Mouse (Mus musculus): ENCODE measurements around the gene Efcab9. TPM values are rescaled to one million over a fixed set of nuclear protein-coding genes. Genes with fewer than 3 reads are reported as not detected.

Efcab9 gene
- polyA plus RNA-seq, 1 experiment from 2014 or later = 0.77 TPM

DNA sequence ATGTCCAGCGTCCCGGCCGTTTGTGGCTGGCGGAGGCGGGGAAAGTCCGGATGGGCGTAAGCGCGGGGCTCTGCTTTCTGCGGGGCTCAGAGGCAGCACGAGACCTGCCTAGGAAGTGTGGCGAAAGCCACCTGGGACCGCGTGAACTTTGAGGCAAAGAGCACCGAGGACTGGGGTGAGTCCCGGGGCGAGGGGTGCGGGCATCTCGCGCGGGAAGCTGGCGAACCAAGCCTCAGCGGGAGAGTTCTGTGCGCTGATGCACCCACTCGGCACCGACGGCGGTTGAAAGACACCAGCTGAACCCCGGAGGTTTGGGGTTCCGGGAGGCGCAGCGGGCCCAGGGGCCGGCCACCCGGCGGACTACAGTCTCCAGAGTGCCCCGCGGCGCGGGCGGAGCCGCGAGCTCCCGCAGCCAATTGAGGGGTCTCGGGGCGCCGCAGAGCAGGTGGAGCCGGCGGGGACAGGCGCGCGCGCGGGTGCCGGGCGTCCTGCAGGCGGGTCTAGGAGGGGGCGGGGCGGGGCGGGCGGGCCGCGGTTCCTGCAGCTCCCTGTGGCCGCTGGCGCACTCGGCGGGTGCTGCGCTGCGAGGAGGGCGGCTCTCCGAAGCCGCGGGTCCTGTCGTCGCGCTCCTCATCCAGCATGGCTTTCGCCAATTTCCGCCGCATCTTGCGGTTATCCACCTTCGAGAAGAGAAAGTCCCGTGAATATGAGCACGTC, 1.0 kb upstream of the Efcab9 start, which contains the start of gene Stk10:
Stk10 (plus strand) TSS at position 541 of the 717 bp plus-strand sequence.
- Histone ChIP-seq H3K4me3 (ENCODE audit: low read length) (peak within 1 kb of the TSS; percentile 78), H3K36me3 (ENCODE audit: control insufficient read depth, insufficient read depth, low read length) (no peaks in the 10 kb centered on the region), H3K27ac (ENCODE audit: low read length) (peak within 1 kb of the TSS; percentile 45), H3K27me3 (replicated peaks; ENCODE audit: control insufficient read depth, insufficient read depth, low read length) (no peaks in the 10 kb centered on the region), H3K9me3 (ENCODE audit: control insufficient read depth, low read length) (no peaks in the 10 kb centered on the region), H3K9ac (ENCODE audit: low read depth, low read length) (peak within 1 kb of the TSS; percentile 77), H3K4me1 (ENCODE audit: control insufficient read depth, insufficient read depth, low read length) (peaks cover 11% of the 10 kb centered on the region), H3K4me2 (ENCODE audit: low read depth, low read length) (peak within 1 kb of the TSS; percentile 99)
- WGBS = under 1% methylated on average over 78 of the region's 82 CpGs
- ATAC-seq = peak; percentile 98

DNA sequence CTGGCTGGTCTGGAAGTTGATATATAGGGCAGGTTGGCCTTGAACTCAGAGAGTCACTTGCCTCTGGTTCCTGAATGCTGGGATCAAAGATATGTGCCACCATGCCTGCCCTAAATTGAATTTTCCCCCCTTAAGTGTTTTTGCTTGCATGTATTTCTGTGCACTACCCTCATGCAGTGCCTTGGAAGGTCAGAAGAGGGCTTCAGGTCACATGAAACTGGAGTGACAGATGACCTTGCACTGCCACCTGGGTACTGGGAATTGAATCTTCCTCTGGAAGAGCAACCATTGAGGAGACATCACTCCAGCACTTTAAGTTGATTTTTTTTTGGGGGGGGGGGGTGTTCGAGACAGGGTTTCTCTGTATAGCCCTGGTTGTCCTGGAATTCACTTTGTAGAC, 1.7 kb downstream of the Efcab9 start:
- Histone ChIP-seq H3K9me3 (ENCODE audit: control insufficient read depth, low read length) (no peaks in the 10 kb centered on the region), H3K9ac (ENCODE audit: low read depth, low read length) (no peak overlapping the region), H3K4me1 (ENCODE audit: control insufficient read depth, insufficient read depth, low read length) (peaks cover 11% of the 10 kb centered on the region), H3K27me3 (replicated peaks; ENCODE audit: control insufficient read depth, insufficient read depth, low read length) (no peaks in the 10 kb centered on the region), H3K36me3 (ENCODE audit: control insufficient read depth, insufficient read depth, low read length) (no peaks in the 10 kb centered on the region), H3K4me3 (ENCODE audit: low read length) (no peak overlapping the region), H3K4me2 (ENCODE audit: low read depth, low read length) (no peak overlapping the region), H3K27ac (ENCODE audit: low read length) (no peak overlapping the region)
- no peak for ATAC-seq
- WGBS = 87% methylated on average over 1 of the region's 1 CpGs

DNA sequence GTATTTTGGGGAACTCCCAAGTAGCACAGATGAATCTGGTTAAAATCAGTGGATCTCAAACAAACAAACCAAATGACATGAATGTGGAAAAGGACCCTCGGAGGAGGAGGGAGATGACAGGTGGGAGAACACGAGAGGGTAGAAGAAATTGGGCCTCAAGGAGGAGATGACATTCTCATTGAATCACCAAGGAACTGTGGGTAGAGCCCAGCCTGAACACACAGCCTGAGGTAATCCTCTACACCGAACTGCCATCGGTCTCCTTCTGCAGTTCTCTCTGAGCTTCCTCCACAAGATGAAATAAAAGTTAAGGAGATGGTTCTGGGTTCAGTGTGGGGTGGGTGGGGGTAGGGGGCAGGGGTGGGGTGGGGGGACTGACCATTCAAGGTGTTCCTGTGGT, 4.9 kb downstream of the Efcab9 start:
- Histone ChIP-seq H3K4me2 (ENCODE audit: low read depth, low read length) (no peak overlapping the region), H3K9ac (ENCODE audit: low read depth, low read length) (no peak overlapping the region), H3K9me3 (ENCODE audit: control insufficient read depth, low read length) (no peaks in the 10 kb centered on the region), H3K4me1 (ENCODE audit: control insufficient read depth, insufficient read depth, low read length) (no peaks in the 10 kb centered on the region), H3K36me3 (ENCODE audit: control insufficient read depth, insufficient read depth, low read length) (no peaks in the 10 kb centered on the region), H3K27ac (ENCODE audit: low read length) (no peak overlapping the region), H3K4me3 (ENCODE audit: low read length) (no peak overlapping the region), H3K27me3 (replicated peaks; ENCODE audit: control insufficient read depth, insufficient read depth, low read length) (no peaks in the 10 kb centered on the region)
- ATAC-seq = no peak
- WGBS = 78% methylated on average over 4 of the region's 4 CpGs

DNA sequence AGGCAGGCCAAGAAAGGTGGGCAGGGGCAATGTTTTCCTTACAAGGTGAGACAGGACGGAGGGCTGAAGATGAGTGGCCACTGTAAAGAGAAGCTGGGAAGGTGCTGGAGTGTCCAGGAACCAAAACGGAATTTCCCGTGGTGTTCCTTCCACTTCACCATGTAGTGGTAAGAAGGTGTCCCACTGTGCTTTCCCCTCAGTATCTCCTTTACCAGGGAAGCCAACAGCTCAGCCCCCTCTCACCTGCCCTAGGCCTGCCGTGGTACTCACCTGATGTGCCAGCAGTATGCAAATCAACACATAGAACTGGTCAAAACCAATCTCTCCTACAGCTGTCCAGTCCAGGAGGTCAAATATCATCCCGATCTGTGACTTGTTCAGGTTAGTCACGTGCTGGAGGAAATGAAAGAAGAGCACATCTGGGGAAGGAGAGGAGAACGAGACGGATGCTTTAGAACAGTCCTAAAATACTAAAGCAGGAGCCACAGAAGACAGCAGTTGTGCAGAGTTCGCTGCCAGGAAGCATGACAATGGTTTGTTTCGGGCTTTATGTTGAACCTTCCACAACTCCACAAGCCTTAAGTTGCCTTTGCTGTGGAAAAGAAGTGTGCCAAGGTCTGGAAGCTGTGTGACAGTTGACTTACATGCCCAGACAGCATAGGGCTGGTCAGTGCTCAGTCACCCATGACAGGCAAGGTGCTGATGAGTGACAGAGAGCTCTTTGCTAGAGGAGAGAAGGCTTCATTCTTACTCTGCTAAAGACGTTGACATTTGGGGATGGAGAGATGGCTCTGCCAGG, 7.6 kb downstream of the Efcab9 start:
- no peaks in the 10 kb centered on the region for H3K27me3 ChIP-seq (replicated peaks; ENCODE audit: control insufficient read depth, insufficient read depth, low read length)
- no peak overlapping the region for H3K27ac ChIP-seq (ENCODE audit: low read length)
- H3K9me3 ChIP-seq (ENCODE audit: control insufficient read depth, low read length) = no peaks in the 10 kb centered on the region
- no peak overlapping the region for H3K4me3 ChIP-seq (ENCODE audit: low read length)
- H3K4me1 ChIP-seq (ENCODE audit: control insufficient read depth, insufficient read depth, low read length) = no peaks in the 10 kb centered on the region
- no peak overlapping the region for H3K9ac ChIP-seq (ENCODE audit: low read depth, low read length)
- H3K36me3 ChIP-seq (ENCODE audit: control insufficient read depth, insufficient read depth, low read length) = no peaks in the 10 kb centered on the region
- WGBS = 83% methylated on average over 11 of the region's 11 CpGs
- H3K4me2 ChIP-seq (ENCODE audit: low read depth, low read length) = no peak overlapping the region
- ATAC-seq = no peak

DNA sequence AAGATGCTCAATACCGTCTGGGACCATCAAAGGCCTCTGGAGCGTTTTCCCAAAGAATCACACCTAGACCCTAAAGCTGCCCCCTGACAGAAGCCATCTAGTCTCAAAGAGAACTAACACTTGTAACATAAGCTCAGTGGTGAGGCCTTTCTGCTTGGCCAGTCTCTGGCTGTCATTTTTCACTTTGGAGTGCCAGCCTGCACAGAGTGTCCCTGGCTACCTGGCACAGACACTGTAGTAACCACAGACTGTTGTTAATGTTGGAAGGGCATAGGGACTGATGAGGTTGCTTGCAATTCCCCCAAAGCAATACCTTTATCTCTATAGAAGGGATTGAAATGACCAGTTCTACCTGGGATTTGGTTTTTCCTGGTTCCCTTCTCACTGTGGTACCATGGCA, 10.6 kb downstream of the Efcab9 start:
- Histone ChIP-seq H3K27ac (ENCODE audit: low read length) (no peak overlapping the region), H3K9me3 (ENCODE audit: control insufficient read depth, low read length) (no peaks in the 10 kb centered on the region), H3K9ac (ENCODE audit: low read depth, low read length) (no peak overlapping the region), H3K4me3 (ENCODE audit: low read length) (no peak overlapping the region), H3K27me3 (replicated peaks; ENCODE audit: control insufficient read depth, insufficient read depth, low read length) (no peaks in the 10 kb centered on the region), H3K4me2 (ENCODE audit: low read depth, low read length) (no peak overlapping the region), H3K4me1 (ENCODE audit: control insufficient read depth, insufficient read depth, low read length) (no peaks in the 10 kb centered on the region), H3K36me3 (ENCODE audit: control insufficient read depth, insufficient read depth, low read length) (no peaks in the 10 kb centered on the region; the same call in 1 of the 2 replicates)
- 77% methylated on average over 2 of the region's 2 CpGs for WGBS
- no peak for ATAC-seq

DNA sequence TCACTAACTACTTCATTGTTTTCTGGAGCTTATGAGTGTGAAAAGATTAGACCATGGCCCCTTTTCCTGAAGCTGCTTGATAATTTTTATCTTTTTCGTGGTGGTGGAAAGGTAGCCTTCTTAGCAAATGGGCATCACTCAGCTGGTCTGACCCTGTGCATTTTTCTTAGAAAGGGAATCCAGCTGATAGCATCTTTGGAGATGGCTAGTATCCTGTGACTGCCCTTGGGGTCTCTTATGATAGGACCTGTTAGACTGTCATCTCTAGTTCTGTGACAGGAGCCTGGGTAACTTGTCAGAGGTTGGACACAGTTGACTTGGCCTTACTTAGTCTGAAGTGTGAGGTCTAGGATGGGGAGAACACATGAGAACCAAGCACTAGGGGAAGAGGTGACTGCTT, 12.5 kb downstream of the Efcab9 start:
- Histone ChIP-seq H3K4me2 (ENCODE audit: low read depth, low read length) (no peak overlapping the region), H3K9me3 (ENCODE audit: control insufficient read depth, low read length) (no peaks in the 10 kb centered on the region), H3K27ac (ENCODE audit: low read length) (no peak overlapping the region), H3K36me3 (ENCODE audit: control insufficient read depth, insufficient read depth, low read length) (no peaks in the 10 kb centered on the region; the same call in 1 of the 2 replicates), H3K9ac (ENCODE audit: low read depth, low read length) (no peak overlapping the region), H3K4me1 (ENCODE audit: control insufficient read depth, insufficient read depth, low read length) (no peaks in the 10 kb centered on the region), H3K4me3 (ENCODE audit: low read length) (no peak overlapping the region), H3K27me3 (replicated peaks; ENCODE audit: control insufficient read depth, insufficient read depth, low read length) (no peaks in the 10 kb centered on the region)
- WGBS = 94% methylated on average over 1 of the region's 1 CpGs
- no peak for ATAC-seq

DNA sequence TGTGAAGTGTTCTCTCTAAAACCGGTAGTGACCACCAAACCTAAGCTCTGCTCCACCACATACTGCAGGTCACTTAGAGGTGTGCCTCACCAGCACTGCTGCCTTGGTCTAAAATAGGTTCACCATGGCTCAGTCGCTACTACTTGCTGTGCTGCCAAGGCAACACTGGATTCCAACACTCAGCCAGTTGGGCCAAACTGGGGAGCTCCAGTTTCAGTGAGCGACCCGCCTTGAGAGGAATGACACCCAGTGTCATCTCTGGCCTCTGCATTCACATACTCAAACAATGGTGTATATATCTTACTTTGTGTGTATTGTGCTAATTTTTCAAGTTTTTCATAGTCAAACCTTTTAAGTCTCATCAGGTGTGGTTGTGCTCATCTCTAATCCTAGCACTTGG, 13.1 kb downstream of the Efcab9 start:
- H3K36me3 ChIP-seq (ENCODE audit: control insufficient read depth, insufficient read depth, low read length) = no peaks in the 10 kb centered on the region; the same call in 1 of the 2 replicates
- H3K9me3 ChIP-seq (ENCODE audit: control insufficient read depth, low read length) = no peaks in the 10 kb centered on the region
- WGBS = 84% methylated on average over 4 of the region's 4 CpGs
- H3K4me1 ChIP-seq (ENCODE audit: control insufficient read depth, insufficient read depth, low read length) = no peaks in the 10 kb centered on the region
- no peak overlapping the region for H3K9ac ChIP-seq (ENCODE audit: low read depth, low read length)
- no peaks in the 10 kb centered on the region for H3K27me3 ChIP-seq (replicated peaks; ENCODE audit: control insufficient read depth, insufficient read depth, low read length)
- no peak for ATAC-seq
- H3K27ac ChIP-seq (ENCODE audit: low read length) = no peak overlapping the region
- no peak overlapping the region for H3K4me3 ChIP-seq (ENCODE audit: low read length)
- H3K4me2 ChIP-seq (ENCODE audit: low read depth, low read length) = no peak overlapping the region

DNA sequence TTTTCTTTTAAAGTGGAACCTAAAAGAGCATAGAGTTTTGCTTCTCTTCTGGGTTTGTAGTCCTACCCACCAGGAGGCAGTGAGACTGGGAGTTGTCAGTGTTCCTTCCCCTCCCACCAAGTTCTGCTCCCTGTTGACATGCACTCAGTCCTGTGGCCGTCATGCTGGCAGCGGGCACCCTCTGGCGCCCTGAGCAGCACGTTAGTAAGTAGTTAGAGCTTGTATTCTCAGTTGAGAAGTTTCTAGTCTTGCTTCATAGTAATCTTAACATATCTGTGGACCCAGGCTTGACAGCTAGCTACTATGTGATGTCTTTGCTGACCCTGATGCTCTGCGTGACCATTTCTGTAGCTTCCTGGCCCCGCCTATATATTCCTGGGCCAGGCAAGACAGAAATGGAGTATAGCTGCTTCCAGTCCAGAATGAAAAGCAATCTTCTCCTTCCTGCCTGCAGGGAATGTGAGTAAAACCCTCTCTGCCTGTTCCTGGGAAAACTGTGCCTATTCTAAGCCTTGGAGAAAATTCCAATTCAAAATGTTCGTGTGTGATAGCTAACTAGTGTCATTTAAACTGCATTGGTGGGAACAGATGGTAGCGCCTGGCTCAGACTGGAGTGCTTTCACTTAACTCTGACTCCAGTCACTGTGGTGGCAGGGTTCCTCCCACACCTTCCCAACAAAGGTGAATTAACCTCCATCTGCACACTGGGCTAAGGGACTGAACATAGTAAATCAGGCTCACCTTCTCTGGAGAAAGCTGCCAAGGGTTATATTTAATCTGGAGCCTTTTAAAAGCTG, 14.8 kb downstream of the Efcab9 start:
- no peaks in the 10 kb centered on the region; the same call in 1 of the 2 replicates for H3K36me3 ChIP-seq (ENCODE audit: control insufficient read depth, insufficient read depth, low read length)
- H3K4me1 ChIP-seq (ENCODE audit: control insufficient read depth, insufficient read depth, low read length) = no peaks in the 10 kb centered on the region
- H3K4me3 ChIP-seq (ENCODE audit: low read length) = no peak overlapping the region
- 85% methylated on average over 8 of the region's 8 CpGs for WGBS
- no peak overlapping the region for H3K9ac ChIP-seq (ENCODE audit: low read depth, low read length)
- no peak overlapping the region for H3K4me2 ChIP-seq (ENCODE audit: low read depth, low read length)
- H3K9me3 ChIP-seq (ENCODE audit: control insufficient read depth, low read length) = no peaks in the 10 kb centered on the region
- H3K27me3 ChIP-seq (replicated peaks; ENCODE audit: control insufficient read depth, insufficient read depth, low read length) = no peaks in the 10 kb centered on the region
- no peak for ATAC-seq
- no peak overlapping the region for H3K27ac ChIP-seq (ENCODE audit: low read length)

DNA sequence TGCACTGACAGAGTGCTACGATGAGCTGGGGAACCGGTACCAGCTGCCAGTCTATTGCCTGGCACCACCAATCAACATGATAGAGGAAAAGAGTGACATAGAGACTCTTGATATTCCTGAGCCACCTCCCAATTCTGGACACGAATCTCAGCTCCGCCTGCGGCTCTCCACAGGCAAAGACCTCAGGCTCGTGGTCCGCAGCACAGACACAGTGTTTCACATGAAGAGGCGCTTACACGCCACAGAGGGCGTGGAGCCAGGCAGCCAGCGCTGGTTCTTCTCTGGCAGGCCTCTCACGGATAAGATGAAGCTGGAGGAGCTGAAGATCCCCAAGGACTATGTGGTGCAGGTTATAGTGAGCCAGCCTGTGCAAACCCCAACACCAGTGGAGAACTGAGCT, 15.8 kb downstream of the Efcab9 start:
- Histone ChIP-seq H3K27me3 (replicated peaks; ENCODE audit: control insufficient read depth, insufficient read depth, low read length) (no peaks in the 10 kb centered on the region), H3K36me3 (ENCODE audit: control insufficient read depth, insufficient read depth, low read length) (no peaks in the 10 kb centered on the region; the same call in 1 of the 2 replicates), H3K4me1 (ENCODE audit: control insufficient read depth, insufficient read depth, low read length) (no peaks in the 10 kb centered on the region), H3K9me3 (ENCODE audit: control insufficient read depth, low read length) (no peaks in the 10 kb centered on the region), H3K9ac (ENCODE audit: low read depth, low read length) (no peak overlapping the region), H3K27ac (ENCODE audit: low read length) (no peak overlapping the region), H3K4me2 (ENCODE audit: low read depth, low read length) (no peak overlapping the region), H3K4me3 (ENCODE audit: low read length) (no peak overlapping the region)
- 90% methylated on average over 12 of the region's 12 CpGs for WGBS
- no peak for ATAC-seq
